Mouse (Mus musculus) urinary bladder, adult 18-20 months (tissue): ENCODE data around the gene Oas1f.
"Not testable (repeated sequence)": the region's sequence is repeated elsewhere in the genome, so short reads cannot be mapped to it uniquely, and the experiment has no call there.

Experiments used
- DNase-seq, 2 experiments: peaks; one replicate each; pipeline ENCODE4 v3.0.0; 2022; ENCODE audit warnings: low spot score in 2 of 2, mixed read lengths in 2 of 2

Gene Oas1f

DNA sequence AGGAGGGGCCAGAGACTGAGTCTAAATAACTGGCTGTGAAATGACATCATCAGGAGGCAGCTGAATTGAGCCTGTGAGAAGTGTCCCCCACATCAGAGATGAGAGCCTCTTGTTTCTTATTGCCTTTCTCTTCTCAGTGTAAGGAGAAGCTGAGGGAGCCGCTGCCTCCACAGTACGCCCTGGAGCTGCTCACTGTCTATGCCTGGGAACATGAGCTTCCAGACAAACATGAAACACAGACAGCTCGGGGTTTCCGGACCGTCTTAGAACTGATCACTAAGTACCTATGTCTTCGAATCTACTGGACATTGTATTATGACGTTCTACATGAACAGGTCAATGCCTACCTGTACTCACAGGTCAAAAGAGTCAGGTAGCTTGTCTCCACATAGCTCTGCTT is 23.6 kb downstream of the Oas1f start:
- no peak for DNase-seq

DNA sequence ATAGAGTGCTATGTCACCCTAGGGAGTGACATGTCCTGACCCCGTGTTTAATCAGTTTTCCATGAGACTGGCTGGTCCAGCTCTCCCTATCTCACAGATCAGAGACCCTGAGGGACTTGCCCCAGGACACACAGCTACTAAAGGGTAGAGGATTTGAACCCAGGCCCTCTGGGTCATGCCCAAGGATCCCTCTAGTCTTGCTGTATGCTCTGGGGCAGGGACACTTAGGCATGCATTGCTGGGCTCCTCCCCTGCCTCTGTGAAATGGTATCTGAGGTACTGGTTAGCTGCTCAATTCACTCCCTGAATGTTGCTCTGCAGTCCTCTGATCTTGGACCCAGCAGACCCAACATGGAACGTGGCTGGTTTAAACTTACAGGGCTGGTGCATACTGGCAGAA is 24.3 kb downstream of the Oas1f start:
- DNase-seq, result no peak

DNA sequence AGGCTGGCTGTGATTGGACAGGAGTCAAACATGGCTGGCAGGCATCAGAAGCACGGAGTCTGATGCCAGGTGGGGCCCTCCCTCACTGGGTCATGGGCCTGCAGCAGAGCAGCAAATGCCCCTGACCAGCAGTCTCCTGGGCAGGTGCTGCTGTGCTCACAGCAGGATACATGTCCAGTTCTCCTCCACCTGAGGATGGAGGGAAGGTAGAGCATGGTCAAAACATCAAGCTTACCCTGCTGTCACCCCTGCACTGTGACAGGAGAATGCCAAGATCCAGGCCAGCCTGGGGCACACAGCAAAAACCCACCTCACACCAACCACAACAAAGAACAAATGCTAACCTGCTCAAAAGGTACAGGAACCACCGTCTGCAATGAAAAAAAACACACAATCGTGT is 29.7 kb downstream of the Oas1f start:
- not testable (repeated sequence) for DNase-seq

DNA sequence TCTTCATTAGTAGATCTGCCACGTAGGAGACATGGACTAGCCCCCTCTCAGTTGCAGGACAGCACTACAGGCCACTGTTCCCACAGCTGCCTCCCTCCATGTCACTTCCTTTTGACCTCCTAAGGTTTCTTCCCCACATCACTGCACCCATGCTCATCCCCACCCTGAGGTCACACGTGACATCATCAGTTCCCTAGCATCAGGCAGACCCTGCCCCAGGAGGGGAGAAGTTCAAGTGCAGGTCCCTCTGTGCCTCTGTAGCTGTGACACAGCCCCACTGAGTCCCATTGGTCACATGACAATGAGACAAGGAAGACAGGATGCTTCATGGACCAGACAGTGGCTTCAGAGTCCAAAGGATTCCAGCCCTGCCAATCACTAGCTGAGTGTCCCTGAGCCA is 30.2 kb downstream of the Oas1f start:
- not testable (repeated sequence) for DNase-seq

DNA sequence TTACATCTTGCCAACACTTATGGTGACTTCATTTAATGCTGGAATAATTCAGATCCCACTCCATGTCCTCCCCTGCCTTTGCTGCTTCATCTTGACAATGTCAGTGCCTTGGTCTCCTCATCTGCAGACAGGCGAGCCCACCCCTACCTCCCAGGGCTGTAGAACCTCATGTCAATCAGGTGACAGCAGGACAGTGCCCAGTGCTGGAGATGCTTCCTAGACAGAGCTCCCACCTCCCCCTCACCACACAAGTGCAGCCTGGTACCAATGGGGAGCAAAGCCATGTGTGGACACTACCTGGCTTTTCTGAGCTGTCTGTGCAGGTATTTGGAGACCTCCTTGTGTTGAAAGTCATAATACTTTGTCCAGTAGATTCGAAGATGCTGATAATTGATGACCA is 31.6 kb downstream of the Oas1f start:
- DNase-seq, result not testable (repeated sequence)

DNA sequence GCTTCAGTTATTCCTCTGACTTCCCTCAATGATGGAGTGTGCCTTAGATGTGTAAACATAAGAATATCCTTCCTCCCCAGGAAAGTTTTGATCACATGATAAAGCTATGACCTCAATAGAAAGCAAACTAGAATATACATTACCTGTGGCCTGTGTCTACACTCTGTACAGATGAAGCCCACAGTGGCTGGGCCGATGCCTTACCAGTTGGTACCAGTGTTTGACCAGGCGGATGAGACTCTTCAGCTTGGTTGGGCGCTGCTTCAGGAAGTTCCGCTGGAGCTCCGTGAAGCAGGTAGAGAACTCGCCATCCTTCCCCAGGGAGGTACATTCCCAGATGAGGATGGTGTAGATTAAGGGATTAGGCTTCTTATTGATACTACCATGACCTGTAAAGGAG is 34.5 kb downstream of the Oas1f start:
- DNase-seq, result not testable (repeated sequence)

DNA sequence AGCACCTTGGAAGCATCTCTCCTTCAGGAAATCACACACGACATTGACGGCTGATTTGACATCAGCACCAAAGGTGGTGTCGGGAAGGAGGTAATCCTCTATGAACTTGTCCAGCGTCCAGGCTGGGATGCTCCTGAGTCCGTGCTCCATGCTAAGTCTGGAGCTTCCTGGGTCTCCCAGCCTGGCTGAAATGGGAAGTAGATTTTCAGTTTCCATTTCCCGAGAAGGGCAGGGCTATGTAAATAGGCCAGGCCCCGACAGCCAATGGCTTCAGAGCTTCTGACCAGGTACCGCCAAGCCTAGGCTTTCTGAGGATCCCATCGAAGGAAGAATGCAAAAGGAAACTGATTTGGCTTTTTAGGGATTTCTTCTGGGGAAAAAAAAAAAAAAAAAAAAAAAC is 40.2 kb downstream of the Oas1f start, which contains the start of gene Oas1g:
Gene Oas1g (minus strand): TSS at position 201 of the 400 bp plus-strand sequence.
- DNase-seq, result not testable (repeated sequence)

DNA sequence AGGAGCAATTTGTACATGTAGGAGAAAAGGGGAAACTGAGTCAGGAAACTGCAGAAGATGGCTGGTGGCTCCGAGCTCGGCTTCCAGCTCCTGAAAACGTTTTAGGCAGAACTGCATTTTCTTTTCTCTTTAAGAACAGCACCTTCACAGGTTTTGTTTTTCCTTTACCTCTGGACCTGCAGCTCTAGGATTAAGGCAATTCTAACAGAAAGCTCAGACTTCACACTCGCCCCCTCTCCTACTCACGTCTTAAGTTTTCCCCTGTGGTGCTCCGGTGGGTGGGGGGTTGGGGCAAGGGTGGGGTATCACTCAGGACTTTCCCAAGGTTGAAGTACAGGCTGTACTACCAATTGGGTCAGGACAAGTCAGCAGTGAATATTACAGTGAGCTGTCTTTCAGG is 40.7 kb downstream of the Oas1f start:
- DNase-seq, result no peak

DNA sequence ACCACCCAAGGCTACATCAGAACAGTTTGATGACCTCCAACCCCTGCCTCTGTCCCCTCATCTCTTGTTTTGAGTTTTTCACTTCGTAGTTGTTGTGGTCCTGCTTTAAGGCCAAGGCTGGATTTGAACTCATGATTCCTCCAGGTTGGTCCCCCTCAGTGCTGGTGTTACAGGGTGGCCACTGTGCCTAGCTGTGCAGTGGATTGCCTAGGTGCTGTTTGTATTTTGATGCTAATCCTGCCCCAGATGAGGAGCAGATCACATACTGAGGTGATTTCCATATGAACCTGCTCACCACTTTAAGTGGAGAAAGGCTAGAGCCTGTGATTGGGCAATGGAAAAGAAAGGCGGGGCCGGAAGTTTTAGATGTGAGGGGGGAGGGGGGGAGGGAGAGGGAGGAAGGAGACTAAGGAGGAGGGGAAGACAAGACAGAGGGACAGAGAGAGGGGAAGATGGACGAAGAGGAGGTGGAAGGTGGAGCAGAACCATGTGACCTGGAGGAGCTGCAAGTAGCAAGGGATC is 41.2 kb downstream of the Oas1f start:
- DNase-seq, result not testable (repeated sequence)

DNA sequence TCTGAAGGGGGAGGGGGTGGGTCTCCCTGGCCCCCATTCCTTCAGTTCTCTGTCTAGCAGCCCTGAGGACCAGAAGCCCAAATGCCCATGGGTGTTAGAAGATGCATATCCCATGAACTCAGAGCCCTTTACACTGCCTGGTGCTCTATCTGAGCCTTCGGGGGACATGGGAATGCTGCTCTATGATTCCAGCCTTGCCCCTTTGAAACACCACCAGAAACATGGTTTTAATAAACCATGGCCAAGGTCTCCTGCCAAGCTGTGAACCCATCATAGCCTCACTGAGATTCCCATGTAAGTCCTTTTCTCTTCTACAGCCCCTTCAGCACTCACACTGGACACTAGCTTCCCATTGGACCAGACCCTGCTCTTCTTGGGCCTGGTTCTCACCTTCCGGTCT is 42.9 kb downstream of the Oas1f start:
- DNase-seq, result no peak

DNA sequence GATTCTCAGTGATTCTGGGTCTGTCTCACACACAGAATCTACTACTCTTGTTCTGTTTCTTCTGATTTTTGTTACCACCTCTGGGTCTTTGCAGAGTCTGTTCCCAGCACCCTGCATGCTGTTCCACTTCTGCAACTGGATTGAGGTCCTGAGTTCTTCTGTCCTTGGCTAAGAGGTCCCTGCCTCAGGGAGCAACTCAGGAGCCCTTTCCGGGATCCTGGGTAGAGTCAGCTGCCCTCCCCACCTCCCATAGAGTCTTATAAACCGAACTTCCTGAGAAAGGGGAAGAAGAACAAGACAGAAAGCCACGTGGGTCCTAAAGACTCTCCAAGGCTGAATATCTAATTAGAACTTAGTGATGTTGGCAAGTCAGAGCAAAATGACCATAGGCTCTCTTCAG is 43.8 kb downstream of the Oas1f start:
- DNase-seq, result no peak

DNA sequence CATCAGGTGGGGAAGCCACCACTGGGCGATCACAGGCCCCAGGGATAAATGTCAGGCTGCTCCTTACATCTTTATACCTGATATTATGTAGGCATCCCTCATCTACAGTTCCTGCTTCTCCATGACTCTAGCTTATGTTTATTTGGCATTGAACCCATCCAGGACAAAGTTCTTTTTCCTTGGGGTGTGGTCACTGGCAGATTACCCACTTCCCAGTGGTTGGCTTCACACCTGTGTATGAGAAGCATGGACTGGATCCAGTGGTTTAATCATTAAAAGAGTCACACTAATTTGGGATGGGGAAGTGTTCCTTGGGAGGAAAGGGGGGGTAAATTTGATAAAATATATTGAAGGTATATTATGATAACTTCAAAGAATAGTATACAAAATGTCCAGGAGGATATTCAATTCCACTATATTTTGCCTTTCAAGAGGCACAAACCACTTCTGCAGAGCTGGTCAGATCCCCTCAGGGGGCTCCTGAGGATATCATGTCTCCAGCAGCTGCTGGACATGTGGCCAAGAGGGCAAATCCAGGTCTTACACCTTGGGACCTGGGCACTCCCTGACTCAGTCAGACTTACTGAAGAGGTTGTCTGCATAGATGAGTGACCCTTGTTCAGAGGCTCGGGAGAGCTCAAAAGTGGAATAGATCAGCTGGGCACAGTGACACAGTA is 44.5 kb downstream of the Oas1f start:
- DNase-seq, result not testable (repeated sequence)

DNA sequence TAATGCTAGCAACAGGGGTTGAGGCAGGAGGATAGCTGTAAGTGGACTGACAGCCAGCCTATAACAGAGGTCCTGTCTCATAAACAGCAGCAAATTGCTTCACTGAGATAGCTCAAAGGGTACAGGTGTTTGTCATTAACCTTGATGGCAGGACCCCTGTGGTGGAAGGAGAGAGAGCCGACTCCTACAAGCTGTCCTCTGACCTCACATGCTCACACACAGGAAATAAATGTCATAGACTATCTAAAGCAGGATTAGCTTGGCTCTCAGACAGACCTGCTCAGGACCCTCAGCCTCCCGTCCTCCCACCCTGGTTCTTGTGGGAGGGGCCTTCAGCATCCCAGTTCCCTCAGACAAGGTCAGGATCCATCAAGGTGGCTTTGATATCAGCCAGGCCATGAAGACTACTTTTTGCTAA is 45.1 kb downstream of the Oas1f start:
- DNase-seq, result no peak

DNA sequence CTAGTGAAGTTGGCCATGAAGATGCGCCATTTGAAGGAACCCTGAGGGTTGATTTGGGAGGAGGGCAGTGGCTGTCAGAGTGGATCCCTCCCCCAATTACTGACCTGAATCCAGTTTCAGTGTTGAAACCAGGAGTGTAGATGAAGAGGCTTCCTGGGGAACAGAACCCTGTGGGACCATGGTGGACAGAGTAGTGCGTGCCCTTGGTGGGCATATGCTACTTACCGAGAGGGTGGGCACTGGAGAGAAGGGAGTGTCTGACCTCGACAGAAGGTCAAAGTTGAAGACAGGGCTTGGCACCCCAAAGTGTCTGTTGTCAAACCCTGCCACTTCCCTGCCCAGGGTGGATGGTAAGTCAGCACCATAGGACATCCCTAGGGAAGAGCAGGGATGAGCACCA is 46.7 kb downstream of the Oas1f start:
- DNase-seq, result not testable (repeated sequence)

DNA sequence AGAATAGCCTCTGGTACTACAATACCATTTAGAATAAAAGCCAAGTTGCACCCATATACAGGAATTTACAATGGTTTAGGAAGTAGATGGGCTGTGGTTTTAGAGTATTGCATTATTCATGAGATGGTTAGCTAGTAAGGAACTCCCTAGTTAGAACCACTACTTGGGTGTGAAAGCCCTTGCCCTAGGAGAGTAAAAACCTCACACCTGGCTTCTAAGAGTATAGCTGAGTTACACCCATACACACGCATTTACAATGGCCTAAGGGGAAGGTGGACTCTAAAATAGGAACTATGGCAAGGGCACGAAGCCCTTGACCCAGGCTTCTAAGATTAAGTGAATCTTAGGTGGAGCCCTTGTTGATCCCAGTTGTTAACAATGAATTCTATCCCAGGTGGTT is 47.5 kb downstream of the Oas1f start:
- not testable (repeated sequence) for DNase-seq

DNA sequence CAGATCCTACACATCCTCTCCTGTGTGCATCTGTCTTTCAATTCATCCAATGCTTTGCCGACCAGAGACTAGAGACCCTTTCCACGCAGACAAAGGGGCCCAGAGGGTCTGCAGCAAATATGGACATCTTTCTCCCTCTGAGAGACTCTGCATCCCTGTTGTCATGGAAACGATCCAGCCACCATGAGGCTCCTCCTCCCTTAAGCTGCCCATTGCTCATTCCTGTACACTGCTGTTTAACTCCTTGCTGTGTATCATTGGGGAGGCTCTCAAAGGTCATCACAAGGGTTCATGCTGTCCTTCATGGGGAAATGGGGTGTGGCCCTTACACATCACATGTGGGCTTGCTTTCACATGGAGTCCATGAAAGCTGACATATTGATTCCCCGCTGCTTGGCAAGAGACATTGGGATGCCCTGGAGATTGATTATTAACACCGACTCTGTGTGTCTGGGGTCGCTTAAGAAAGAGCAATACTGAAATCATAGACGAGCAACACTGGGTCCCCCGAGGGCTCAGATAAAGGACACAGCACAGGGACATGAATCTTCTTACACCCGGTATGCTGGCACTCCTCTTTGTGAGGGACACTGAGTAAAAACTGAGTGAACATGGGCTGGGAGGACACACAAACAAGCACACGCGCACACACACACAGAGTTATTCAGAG is 48.2 kb downstream of the Oas1f start:
- DNase-seq, result no peak

DNA sequence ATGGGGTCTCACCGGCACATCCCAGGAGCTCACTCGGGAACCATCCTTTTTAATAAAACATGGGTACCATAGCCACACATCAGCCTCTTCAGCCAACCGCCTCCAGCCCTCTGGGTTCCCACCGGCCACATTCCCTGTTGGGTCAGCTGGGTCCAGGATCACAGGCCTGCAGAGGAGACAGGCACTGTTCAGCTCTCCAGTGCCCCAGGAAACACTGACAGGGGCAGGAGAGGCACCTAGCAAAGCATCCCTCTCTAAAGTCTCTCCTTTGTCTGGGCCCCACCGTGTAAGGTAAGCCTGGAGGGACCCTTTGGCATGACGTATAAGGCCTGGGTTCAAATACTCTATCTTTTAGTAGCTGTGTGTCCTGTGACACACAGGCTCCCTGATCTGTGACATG is 51.1 kb downstream of the Oas1f start:
- DNase-seq, result no peak

DNA sequence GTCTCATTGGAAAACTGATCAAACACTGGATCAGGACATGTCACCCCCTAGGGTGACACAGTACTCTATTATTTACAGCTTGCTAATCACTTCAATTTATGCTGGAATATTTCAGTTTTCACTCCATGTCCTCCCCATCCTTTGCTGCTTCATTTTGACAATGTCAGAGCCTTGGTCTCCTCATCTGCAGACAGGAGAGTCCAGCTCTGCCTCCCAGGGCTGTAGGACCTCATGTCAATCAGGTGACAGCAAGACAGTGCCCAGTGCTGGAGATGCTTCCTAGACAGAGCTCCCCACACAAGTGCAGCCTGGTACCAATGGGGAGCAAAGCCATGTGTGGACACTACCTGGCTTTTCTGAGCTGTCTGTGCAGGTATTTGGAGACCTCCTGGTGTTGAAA is 51.6 kb downstream of the Oas1f start:
- no peak for DNase-seq

DNA sequence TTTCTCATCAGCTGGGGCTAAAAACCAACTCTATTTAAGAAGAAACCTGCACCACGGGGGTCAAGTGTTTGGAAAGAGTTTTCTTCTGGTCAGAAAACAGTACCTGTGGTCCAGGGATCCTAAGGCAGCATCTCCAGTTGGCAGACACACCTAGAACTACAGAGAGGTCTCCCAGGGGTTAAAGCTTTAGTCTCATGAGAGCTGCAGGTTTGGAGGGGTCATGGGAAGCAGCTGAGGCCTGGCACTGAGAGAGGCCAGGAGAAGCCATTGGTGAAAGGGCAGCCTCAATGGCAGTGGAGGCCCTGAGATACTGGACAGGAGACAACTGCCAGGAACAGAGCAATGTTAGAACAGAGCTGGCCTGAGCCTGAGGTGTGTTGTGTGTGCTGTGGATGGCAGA is 53.5 kb downstream of the Oas1f start:
- DNase-seq, result no peak

DNA sequence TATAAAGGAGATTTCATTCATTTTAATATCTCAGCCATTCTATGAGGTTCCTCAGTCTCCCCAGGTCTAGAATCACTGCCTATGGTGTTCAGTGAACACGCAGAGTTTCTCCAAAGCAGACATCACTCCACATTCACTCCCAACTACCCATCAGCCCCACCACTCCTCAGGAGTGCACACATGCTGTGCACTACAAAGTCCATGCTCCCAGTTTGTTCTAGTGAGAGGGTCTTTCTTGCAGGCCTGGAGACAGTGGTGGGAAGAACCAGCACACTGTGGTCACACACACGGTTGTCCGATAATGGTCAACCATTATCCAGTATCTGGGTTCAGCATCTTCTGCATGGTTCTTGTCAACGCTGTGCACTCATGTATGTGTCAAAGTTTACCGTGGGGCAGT is 54.9 kb downstream of the Oas1f start:
- no peak for DNase-seq

DNA sequence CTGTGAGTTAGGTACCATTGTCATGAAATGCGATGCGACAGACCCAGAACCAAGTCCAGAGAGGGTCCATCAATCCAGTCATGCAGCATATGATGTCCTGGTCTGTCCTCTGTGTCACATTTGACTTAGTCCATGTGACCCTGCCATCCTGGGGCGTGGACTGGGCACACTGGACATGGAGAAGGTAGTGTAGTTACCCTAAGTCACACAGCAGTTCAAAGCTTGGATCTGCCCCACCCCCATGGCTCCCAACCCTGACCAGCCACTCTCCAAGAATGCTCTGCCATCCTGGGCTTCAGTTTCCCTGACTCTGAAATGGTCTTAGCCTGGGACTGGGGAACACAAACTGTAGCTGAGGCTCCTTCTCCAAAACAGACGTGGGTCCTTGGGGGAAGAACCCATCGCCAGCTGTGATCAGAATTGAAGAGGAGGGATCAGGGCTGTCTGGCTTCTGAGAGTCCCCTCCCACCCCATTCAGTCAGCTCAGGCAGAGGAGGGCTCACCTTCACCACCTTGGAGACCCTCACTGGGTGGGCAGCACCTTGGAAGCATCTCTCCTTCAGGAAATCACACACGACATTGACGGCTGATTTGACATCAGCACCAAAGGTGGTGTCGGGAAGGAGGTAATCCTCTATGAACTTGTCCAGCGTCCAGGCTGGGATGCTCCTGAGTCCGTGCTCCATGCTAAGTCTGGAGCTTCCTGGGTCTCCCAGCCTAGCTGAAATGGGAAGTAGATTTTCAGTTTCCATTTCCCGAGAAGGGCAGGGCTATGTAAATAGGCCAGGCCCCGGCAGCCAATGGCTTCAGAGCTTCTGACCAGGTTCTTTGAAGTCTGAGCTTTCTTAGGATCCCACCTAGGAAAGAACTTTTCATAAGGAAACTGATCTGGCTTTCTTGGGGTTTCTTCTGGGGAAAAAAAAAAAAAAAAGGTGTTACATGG is 59.9 kb downstream of the Oas1f start, which contains the start of gene Oas1a:
Gene Oas1a (minus strand): TSS at position 731 of the 943 bp plus-strand sequence.
- not testable (repeated sequence) for DNase-seq
